Mouse (Mus musculus) cerebellum, adult 11-12 months (tissue): ENCODE results near the gene Afdn.
A peak's percentile ranks its signal among the peaks of the same experiment; 100 is the strongest.
"Not testable (repeated sequence)": the region's sequence is repeated elsewhere in the genome, so short reads cannot be mapped to it uniquely, and the experiment has no call there.

Experiments
- DNase-seq: peaks from one replicate; pipeline ENCODE4 v3.0.0; 2022

The Afdn gene

DNA sequence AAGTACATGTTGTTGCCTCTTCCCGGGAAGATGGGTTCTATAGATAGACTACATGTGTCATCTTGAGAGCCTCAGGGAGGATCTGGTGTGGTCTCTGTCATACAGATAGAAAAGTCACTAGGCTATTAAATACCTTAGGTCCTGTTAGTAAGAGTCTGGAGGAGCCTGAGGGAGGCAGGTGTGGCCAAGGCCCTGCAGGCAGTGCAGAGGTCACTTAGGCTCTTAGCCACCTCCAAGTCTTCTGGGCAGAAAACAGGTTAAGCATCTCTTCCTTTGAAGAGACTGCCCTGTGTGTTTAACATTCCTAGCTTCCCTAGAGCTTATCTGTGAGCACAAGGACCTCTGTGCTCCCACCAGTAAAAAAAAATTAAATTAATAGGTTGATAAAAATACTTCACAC is 23.1 kb downstream of the Afdn start:
- DNase-seq = no peak

GRCm38 (mm10) chr17:13790033-13790432 is 29.7 kb downstream of the Afdn start:
- not testable (repeated sequence) for DNase-seq

- DNase-seq = no peak
Observed at GRCm38 (mm10) chr17:13797691-13798090, 37.4 kb downstream of the Afdn start.

DNA sequence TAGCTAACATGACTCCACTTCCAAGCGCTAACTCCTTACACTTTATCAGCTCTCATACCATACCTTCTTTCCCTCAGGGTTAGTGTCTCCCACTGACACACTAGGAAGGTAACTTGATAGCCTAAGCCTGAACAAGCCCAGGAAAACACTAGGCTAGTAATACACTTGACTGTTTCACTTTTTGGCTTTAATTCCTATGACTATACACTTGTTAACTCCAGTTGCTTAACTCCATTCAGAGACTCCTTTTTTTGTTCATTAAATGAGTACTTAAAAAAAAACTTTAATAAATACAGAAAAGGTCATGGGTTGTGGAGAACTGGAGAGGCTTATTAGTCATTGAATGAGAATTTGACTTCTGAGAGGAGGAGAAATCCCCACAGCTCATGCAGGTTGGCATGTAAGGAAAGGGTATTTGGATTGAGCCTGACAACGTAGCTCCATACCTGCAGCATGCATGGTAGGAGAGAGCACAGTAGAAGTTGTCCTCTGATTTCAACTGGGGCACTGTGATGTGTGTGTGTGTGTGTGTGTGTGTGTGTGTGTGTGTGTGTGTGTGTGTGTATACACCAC is 42.6 kb downstream of the Afdn start:
- no peak for DNase-seq

DNA sequence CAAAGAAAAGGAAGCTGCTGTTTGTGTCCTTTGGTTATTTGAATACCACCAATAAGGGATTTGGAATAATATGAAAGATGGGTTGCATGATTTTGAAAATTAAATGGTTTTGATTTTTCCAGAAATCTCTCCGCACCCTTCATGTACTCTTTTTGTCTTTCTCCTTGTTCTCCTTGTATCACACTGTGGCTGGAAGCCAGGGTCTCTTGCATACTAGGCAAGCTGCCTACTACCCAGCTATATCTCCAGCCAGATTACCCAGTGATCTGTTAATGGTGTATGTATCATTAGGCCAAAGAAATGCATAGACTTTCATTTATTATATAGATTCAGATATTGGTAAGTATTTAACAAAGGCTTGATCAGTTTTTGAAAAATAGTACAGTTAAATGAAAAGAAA is 45.7 kb downstream of the Afdn start:
- no peak for DNase-seq

DNA sequence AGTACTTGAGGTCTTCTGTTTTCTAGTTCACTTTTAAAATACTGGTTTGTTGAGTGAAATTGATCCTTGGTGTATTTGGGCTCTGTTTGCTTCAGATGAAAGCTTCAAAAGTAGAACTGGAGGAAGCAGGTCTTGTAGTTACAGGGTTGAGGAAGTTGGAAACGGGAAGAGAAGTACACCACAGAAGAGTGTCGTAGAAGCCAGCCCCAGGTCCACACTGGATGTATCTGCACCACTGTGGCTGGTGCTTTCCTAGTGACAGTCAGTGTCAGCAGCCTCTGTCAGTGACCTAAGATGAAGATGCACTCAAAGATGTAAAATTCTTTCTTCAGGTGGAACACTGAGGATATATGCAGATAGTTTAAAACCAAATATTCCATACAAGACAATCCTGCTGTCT is 57.5 kb downstream of the Afdn start:
- no peak for DNase-seq

- DNase-seq = no peak
Observed at GRCm38 (mm10) chr17:13819342-13819741, 59.0 kb downstream of the Afdn start.

GRCm38 (mm10) chr17:13820676-13821075 is 60.3 kb downstream of the Afdn start:
- DNase-seq = no peak

DNA sequence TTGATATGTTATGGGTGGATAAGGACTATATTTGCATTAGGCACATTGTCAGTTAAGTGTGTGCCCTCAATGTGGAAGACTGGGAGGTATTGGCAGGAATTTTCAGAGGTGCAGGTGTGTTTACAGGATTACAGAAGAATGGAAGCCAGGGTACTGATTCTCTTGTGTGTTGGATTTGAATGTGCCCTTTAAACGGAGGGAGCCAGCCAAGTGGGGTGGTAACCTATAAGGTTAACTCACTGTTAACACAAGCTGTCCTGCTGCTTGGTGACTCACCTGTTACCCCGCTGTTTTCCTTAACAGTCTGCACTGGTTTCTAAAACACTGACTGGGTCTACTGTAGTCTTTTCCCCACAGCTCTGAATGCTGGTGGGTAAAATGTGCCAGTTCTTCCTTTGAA is 65.1 kb downstream of the Afdn start:
- DNase-seq = no peak

DNA sequence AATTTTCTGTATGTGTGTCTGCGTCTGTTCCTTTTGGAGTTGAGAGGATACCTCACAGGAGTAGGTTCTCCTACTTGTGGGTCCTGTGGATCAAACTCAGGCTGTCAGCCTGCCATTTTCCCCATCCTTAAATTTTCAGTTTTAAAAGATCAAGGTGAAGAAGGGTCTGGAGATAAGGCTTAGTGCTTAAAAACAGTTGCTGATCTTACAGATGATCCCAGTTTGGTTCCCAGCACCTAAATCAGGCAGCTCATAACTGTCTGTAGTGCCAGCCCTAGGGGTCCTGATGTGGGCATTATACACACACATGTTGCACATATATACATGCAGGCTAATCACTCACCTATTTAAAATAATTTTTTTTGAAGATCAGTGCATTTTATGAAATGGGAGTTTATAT is 69.9 kb downstream of the Afdn start:
- no peak for DNase-seq

DNA sequence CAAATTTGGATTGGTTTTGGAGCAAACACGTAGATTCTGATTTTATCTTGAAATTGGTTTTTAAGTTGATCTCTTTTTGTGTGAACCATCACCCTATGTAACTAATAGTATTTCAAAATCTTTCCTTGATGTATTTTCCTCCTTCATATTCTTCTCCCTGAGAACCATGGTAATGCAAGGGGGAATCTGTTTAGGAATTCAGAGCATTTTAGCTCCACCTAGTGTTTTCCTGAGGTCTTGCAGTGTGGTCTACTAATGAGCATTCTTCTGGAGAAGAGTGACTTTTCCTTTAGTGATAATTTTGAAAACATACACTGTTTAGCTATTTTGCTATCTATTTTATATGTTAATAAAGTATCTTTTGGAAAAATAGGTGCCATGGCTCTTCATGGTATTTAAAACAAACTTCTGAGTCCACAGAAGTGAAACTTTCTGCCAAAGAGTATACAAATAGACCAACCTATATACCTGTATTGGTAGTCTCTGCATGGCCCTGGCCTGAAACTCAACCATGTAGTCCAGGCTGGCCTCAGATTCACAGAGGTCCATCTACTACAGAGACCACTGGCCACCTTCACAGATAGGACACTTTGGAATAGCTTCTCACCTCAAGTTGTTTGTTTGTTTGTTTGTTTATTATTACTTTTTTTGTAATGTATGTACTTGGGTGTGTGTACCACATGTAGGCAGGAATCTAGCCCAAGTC is 70.5 kb downstream of the Afdn start:
- DNase-seq = no peak

GRCm38 (mm10) chr17:13835876-13836275 is 75.5 kb downstream of the Afdn start:
- peak; percentile 70 for DNase-seq

DNA sequence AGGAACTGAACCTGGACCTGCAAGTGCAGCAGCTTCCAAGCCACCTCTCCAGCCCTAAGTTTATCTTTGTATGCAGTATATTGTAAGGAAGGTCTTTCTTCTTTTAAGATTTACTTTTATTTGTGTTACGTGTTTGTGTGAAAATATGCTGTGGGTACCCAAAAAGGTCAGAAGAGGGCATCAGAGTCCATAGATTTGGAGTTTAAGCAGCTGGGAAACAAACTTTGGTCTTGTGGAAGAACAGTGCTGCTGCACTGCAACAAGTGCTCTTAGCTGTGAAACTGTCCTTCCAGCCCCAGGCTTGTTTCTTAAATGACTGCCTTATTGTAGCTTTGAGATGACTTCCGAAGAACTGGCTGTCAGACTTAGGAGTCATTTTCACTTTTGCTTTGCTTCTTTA is 89.8 kb downstream of the Afdn start:
- no peak for DNase-seq

DNA sequence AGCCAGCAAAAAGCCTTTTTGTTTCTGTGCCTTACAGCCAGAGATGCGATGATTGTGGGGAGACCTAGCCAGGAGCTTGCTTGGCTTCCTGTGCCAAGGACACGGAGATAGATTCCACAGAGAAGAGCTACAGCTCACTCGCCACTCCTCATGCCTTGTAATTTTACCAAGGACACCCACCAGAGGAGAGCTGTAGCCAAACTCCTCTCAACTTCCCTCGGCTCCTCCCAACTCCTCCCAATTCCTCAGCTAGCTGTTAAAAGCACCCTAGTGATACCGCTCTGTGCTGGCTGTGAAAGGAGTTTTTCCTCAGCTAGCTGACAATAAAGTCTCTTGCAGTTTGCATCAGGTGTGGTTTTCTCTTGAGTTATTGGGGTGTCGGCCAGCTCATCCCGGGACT is 93.5 kb downstream of the Afdn start:
- DNase-seq = not testable (repeated sequence)

DNA sequence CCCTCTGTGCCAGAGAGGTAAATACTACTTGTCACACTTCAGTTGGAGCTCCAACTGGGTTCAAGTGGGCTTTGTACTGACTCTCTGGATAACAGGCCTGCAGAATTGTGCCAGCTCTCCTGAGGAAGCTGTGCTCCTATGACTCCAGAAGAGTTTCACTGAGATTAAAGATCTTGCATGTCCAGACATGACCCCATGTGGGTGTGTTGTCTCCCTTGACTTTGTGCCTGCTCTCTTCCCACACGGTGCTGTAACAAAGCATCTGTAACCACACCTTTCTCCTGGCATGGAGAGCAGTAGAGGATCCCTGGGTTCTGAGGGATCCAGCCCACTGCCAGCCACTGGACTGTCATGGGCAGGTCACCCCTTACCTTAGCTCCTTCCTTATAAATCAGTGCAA is 95.1 kb downstream of the Afdn start:
- DNase-seq = no peak

- DNase-seq = no peak
Observed at GRCm38 (mm10) chr17:13856429-13857090, 96.2 kb downstream of the Afdn start.

GRCm38 (mm10) chr17:13865340-13865739 is 105.0 kb downstream of the Afdn start:
- peak; percentile 88 for DNase-seq

DNA sequence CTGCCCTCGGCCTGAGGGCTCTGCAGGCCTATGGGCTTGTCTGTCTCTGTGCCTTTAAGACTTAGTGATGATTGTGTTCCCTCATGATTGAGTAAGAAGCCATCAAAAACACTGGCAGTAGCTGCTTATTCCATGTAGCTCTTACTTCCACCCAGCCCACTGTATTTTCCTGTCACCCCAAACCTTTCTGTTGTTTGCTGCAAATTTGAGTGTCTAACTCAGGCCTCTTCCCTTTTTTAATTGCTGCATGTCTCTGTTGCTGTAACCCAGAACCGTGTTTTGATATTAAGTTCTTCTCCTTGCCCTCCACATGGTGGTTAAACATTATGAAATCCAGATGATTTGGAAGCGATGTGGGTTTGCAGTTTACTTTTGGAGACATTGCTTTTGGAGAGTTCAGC is 106.6 kb downstream of the Afdn start:
- no peak for DNase-seq

- no peak for DNase-seq
Observed at GRCm38 (mm10) chr17:13867475-13867874, 107.1 kb downstream of the Afdn start.

GRCm38 (mm10) chr17:13870236-13870635 is 109.9 kb downstream of the Afdn start:
- no peak for DNase-seq

GRCm38 (mm10) chr17:13874245-13874644 is 113.9 kb downstream of the Afdn start:
- no peak for DNase-seq

DNA sequence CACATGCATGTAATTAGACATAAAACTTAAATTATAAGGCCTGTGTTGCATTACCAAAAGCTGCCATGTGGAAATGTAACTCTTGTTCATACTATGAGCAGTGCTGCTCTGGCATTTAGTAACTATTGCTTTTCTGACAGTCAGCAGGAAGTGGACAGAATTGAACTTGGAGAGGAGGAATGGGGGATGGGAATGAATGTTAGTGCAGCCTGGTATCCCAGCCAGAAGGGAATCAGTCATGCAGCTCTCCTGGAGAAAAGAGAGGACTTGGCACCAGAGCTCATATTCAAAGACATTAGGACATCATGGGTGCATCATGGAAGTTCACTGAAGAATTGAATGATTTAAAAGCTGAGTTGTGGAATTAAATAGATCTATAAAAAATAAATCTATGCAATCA is 117.1 kb downstream of the Afdn start:
- no peak for DNase-seq

DNA sequence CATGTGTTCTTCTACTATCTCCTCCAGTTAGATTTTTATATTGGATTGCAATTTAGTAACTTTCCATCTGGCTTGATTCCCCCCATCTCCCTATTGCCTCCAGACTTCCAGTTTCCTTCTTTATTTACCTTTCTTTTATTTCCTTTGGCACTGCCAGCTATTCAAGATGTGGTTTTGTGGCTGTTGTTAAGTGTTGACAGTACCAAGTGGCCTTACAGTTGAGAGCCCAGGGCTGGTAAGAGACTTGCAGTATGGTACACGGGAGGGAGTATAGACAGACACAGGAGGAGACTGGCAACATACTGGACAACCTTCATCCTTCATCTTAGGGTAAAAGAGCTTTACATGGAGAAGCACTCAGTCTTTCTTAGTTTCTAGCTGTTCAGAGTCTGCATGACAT is 119.4 kb downstream of the Afdn start:
- DNase-seq = no peak

DNA sequence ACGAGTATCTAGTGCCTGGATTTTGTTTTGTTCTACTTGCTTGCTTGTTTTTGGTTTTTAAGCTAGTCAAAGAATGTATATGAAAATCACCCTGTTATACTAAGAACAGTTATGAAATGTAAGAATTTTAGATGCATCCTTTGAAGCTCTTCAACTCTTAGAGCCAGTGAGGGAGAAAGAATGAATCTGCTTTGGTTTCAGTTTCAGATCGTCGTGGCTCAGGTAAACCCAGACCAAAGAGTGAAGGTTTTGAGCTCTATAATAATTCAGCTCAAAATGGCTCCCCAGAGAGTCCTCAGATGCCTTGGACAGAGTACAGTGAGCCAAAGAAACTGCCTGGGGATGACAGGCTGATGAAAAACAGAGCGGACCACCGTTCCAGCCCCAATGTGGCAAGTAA is 123.2 kb downstream of the Afdn start:
- no peak for DNase-seq
